Comparison of ENCODE assay signal across 8 mouse cellular contexts in the genomic region with DNA sequence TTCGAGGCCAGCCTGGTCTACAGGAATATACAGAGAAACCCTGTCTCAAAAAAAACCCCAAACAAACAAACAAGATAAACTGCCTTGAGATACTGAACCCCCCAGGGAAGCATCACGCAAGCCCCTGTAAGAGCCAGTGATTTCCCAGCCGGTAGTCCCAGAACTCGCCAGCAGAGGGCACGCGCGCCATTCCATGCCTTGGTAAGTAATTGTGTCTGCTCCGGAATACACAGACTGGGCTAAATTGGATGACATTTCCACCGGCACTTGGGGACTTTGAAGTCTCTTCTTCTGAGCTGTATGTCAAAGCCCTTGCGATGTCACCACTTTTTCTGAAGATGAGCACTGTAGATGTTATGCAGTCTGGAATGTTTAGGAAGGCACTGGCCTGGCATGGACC. TPM values are rescaled to one million over a fixed set of nuclear protein-coding genes. Genes with fewer than 3 reads are reported as not detected.
DNase-seq lines count a peak whose midpoint lies in the region; ATAC-seq and TF ChIP-seq lines count a peak whose summit lies in the region.

No protein-coding gene starts in this region.

- H3K27me3 ChIP-seq in embryonic facial prominence, embryonic 10.5 days (replicated peaks; ENCODE audit: low read depth, poor library complexity, severe bottlenecking) = no peaks in the 10 kb centered on the region
- H3K27me3 ChIP-seq in heart, adult 2 months (ENCODE audit: control insufficient read depth, insufficient read depth, low read length) = no peaks in the 10 kb centered on the region
- H3K27me3 ChIP-seq in kidney, embryonic 15.5 days = no peaks in the 10 kb centered on the region
- H3K27me3 ChIP-seq in liver, adult 2 months (ENCODE audit: control insufficient read depth, insufficient read depth, low read length) = no peaks in the 10 kb centered on the region

- no peak overlapping the region for H3K4me2 ChIP-seq in kidney, embryonic 15.5 days

- peaks cover 63% of the 10 kb centered on the region for H3K36me3 ChIP-seq in embryonic facial prominence, embryonic 10.5 days (replicated peaks)
- H3K36me3 ChIP-seq in heart, adult 2 months (ENCODE audit: control insufficient read depth, insufficient read depth, low read length) = no peaks in the 10 kb centered on the region
- peaks cover 63% of the 10 kb centered on the region for H3K36me3 ChIP-seq in kidney, embryonic 15.5 days
- H3K36me3 ChIP-seq in liver, adult 2 months (ENCODE audit: control insufficient read depth, insufficient read depth, low read length) = no peaks in the 10 kb centered on the region

- no peak overlapping the region for H3K27ac ChIP-seq in embryonic facial prominence, embryonic 10.5 days (replicated peaks)
- H3K27ac ChIP-seq in heart, adult 2 months = no peak overlapping the region; the same call in 1 of the 2 replicates
- H3K27ac ChIP-seq in kidney, embryonic 15.5 days = no peak overlapping the region
- H3K27ac ChIP-seq in liver, adult 2 months (replicated peaks; ENCODE audit: insufficient read depth, low read depth, low read length) = no peak overlapping the region

- 2% methylated on average over 10 of the region's 10 CpGs for WGBS in embryonic facial prominence, embryonic 10.5 days
- WGBS in heart, adult 2 months = 1% methylated on average over 10 of the region's 10 CpGs
- 2% methylated on average over 10 of the region's 10 CpGs for WGBS in kidney, embryonic 15.5 days
- WGBS in liver, adult 2 months = 1% methylated on average over 10 of the region's 10 CpGs

- intact Hi-C loops in heart, adult 2 months (cut with DNase I) = loop anchor here (1.0 kb wide), 2 partner anchors 56 to 118 kb away; a partner anchor contains a TSS

- peaks cover 11% of the 10 kb centered on the region for H3K4me1 ChIP-seq in embryonic facial prominence, embryonic 10.5 days
- peaks cover 8% of the 10 kb centered on the region for H3K4me1 ChIP-seq in heart, adult 2 months (ENCODE audit: control insufficient read depth, insufficient read depth, low read length)
- peaks cover 30% of the 10 kb centered on the region for H3K4me1 ChIP-seq in kidney, embryonic 15.5 days
- H3K4me1 ChIP-seq in liver, adult 2 months (ENCODE audit: control insufficient read depth, insufficient read depth, low read length) = peaks cover 7% of the 10 kb centered on the region; the same call in 1 of the 2 replicates

- ATAC-seq in kidney, embryonic 15.5 days (replicated peaks; ENCODE audit: low FRiP score) = peak; percentile 16; the same call in 1 of the 2 replicates

- TF ChIP-seq CTCF in heart, adult 2 months (IDR thresholded peaks at IDR 0.05) = peak; percentile 95; the same call in 1 of the 2 replicates
- peak; percentile 93 for TF ChIP-seq CTCF in liver, adult 2 months (IDR thresholded peaks at IDR 0.05; ENCODE audit: low read depth, low read length)

- H3K9ac ChIP-seq in heart, adult 2 months (ENCODE audit: low read depth, low read length) = no peak overlapping the region
- no peak overlapping the region for H3K9ac ChIP-seq in kidney, embryonic 15.5 days
- no peak overlapping the region for H3K9ac ChIP-seq in liver, adult 2 months (ENCODE audit: low read depth, low read length)

- no peaks in the 10 kb centered on the region for H3K9me3 ChIP-seq in embryonic facial prominence, embryonic 10.5 days
- no peaks in the 10 kb centered on the region for H3K9me3 ChIP-seq in kidney, embryonic 15.5 days (replicated peaks)

- no peak overlapping the region for H3K4me3 ChIP-seq in embryonic facial prominence, embryonic 10.5 days
- no peak overlapping the region for H3K4me3 ChIP-seq in heart, adult 2 months
- H3K4me3 ChIP-seq in kidney, embryonic 15.5 days (replicated peaks) = no peak overlapping the region
- H3K4me3 ChIP-seq in liver, adult 2 months (ENCODE audit: insufficient read depth, low read depth, low read length) = no peak overlapping the region

- TF ChIP-seq EP300 in heart, adult 2 months (IDR thresholded peaks at IDR 0.05; ENCODE audit: insufficient read depth, low read depth, low read length) = peak; percentile 94

- DNase-seq in 3T3-L1 (ENCODE audit: low read depth, low spot score) = peak; percentile 88
- DNase-seq in adrenal gland, postnatal 14 days = peak; percentile 92
- DNase-seq in embryonic facial prominence, embryonic 10.5 days (ENCODE audit: low spot score) = peak; percentile 91
- peak; percentile 89 to 97 for DNase-seq in heart, adult 2 months
- DNase-seq in liver, adult 2 months (ENCODE audit: extremely low read depth, low read depth, low spot score) = peak; percentile 62
- DNase-seq in naive thymus-derived CD4-positive, alpha-beta T cell, adult 2 months (ENCODE audit: low read depth) = peak; percentile 95
- DNase-seq in spleen, postnatal 4 days (ENCODE audit: low spot score in 2 of 2) = peak; percentile 88 to 96

- TF ChIP-seq POLR2A in heart, adult 2 months (IDR thresholded peaks at IDR 0.05; ENCODE audit: insufficient read depth, low read depth, low read length) = 0 out of 2 replicates have a peak, but pooled peaks have one; percentile 18
- TF ChIP-seq POLR2A in liver, adult 2 months (IDR thresholded peaks at IDR 0.05; ENCODE audit: extremely low read depth, insufficient read depth, low read length) = no peak

- H3K79me2 ChIP-seq in heart, adult 2 months (replicated peaks; ENCODE audit: control insufficient read depth, insufficient read depth, low read length) = no peaks in the 10 kb centered on the region
- no peaks in the 10 kb centered on the region for H3K79me2 ChIP-seq in liver, adult 2 months (ENCODE audit: control insufficient read depth, insufficient read depth, low read length)

RNA-seq across cellular contexts. Expression of a gene that starts 12.2 kb away (rescaled TPM):
- 38.2 and 39.1 TPM in 2 replicates for total RNA-seq in adrenal gland, postnatal 14 days (2021)
- polyA plus RNA-seq in embryonic facial prominence, embryonic 10.5 days (2016; fragmentation: Nextera tagmentation; extraction: Ambion mirVana) = 144 and 156 TPM in 2 replicates
- total RNA-seq in heart, adult 2 months (2021) = 10 to 100 TPM; 24.6 to 27.9 TPM
- 52.2 and 64.5 TPM in 2 replicates for polyA plus RNA-seq in heart, adult 2 months (2012; rRNA removed)
- 322 and 362 TPM in 2 replicates for polyA plus RNA-seq in kidney, embryonic 15.5 days (2015; fragmentation: Nextera tagmentation; extraction: Ambion mirVana)
- total RNA-seq in liver, adult 2 months (2014; rRNA removed) = 6.7 and 8.8 TPM in 2 replicates
- 14.9 and 16.3 TPM in 2 replicates for polyA plus RNA-seq in liver, adult 2 months (2012; rRNA removed)

RNA-seq across cellular contexts. Expression of a gene that starts 17.4 kb away (rescaled TPM):
- total RNA-seq in adrenal gland, postnatal 14 days (2021) = 16.0 and 16.3 TPM in 2 replicates
- polyA plus RNA-seq in embryonic facial prominence, embryonic 10.5 days (2016; fragmentation: Nextera tagmentation; extraction: Ambion mirVana) = 23.3 and 24.4 TPM in 2 replicates
- 1 to 10 TPM; 5.5 to 6.2 TPM for total RNA-seq in heart, adult 2 months (2021)
- polyA plus RNA-seq in heart, adult 2 months (2012; rRNA removed) = 19.8 and 23.6 TPM in 2 replicates
- 33.7 and 36.2 TPM in 2 replicates for polyA plus RNA-seq in kidney, embryonic 15.5 days (2015; fragmentation: Nextera tagmentation; extraction: Ambion mirVana)
- total RNA-seq in liver, adult 2 months (2014; rRNA removed) = 26.1 and 32.8 TPM in 2 replicates
- 74.1 and 83.8 TPM in 2 replicates for polyA plus RNA-seq in liver, adult 2 months (2012; rRNA removed)

RNA-seq across cellular contexts. Expression of a gene that starts 17.6 kb away (rescaled TPM):
- total RNA-seq in adrenal gland, postnatal 14 days (2021) = 41.6 and 47.5 TPM in 2 replicates
- 70.8 and 74.7 TPM in 2 replicates for polyA plus RNA-seq in embryonic facial prominence, embryonic 10.5 days (2016; fragmentation: Nextera tagmentation; extraction: Ambion mirVana)
- total RNA-seq in heart, adult 2 months (2021) = 10 to 100 TPM; 27.0 to 29.3 TPM
- polyA plus RNA-seq in heart, adult 2 months (2012; rRNA removed) = 41.7 and 43.6 TPM in 2 replicates
- polyA plus RNA-seq in kidney, embryonic 15.5 days (2015; fragmentation: Nextera tagmentation; extraction: Ambion mirVana) = 71.5 and 79.5 TPM in 2 replicates
- 20.1 and 22.8 TPM in 2 replicates for total RNA-seq in liver, adult 2 months (2014; rRNA removed)
- polyA plus RNA-seq in liver, adult 2 months (2012; rRNA removed) = 31.4 and 35.8 TPM in 2 replicates

RNA-seq across cellular contexts. Expression of a gene that starts 23.8 kb away (rescaled TPM):
- 138 and 152 TPM in 2 replicates for total RNA-seq in adrenal gland, postnatal 14 days (2021)
- polyA plus RNA-seq in embryonic facial prominence, embryonic 10.5 days (2016; fragmentation: Nextera tagmentation; extraction: Ambion mirVana) = 6.0 and 7.0 TPM in 2 replicates
- total RNA-seq in heart, adult 2 months (2021) = 10 to 100 TPM; 60.3 to 67.5 TPM
- polyA plus RNA-seq in heart, adult 2 months (2012; rRNA removed) = 82.8 and 100 TPM in 2 replicates
- 78.0 and 93.5 TPM in 2 replicates for polyA plus RNA-seq in kidney, embryonic 15.5 days (2015; fragmentation: Nextera tagmentation; extraction: Ambion mirVana)
- total RNA-seq in liver, adult 2 months (2014; rRNA removed) = 163 and 188 TPM in 2 replicates
- 170 and 193 TPM in 2 replicates for polyA plus RNA-seq in liver, adult 2 months (2012; rRNA removed)

RNA-seq across cellular contexts. Expression of a gene that starts 27.2 kb away (rescaled TPM):
- 42.6 and 44.6 TPM in 2 replicates for total RNA-seq in adrenal gland, postnatal 14 days (2021)
- 13.4 and 14.9 TPM in 2 replicates for polyA plus RNA-seq in embryonic facial prominence, embryonic 10.5 days (2016; fragmentation: Nextera tagmentation; extraction: Ambion mirVana)
- total RNA-seq in heart, adult 2 months (2021) = 10 to 100 TPM; 22.4 to 23.0 TPM
- polyA plus RNA-seq in heart, adult 2 months (2012; rRNA removed) = 4.9 and 7.1 TPM in 2 replicates
- polyA plus RNA-seq in kidney, embryonic 15.5 days (2015; fragmentation: Nextera tagmentation; extraction: Ambion mirVana) = 10.3 and 11.3 TPM in 2 replicates
- total RNA-seq in liver, adult 2 months (2014; rRNA removed) = 1.2 and 1.7 TPM in 2 replicates
- polyA plus RNA-seq in liver, adult 2 months (2012; rRNA removed) = 2.7 and 3.7 TPM in 2 replicates
